Mouse (Mus musculus): Measurements from ENCODE around the gene Erc2. TPM values are rescaled to one million over a fixed set of nuclear protein-coding genes. Genes with fewer than 3 reads are reported as not detected.
"Not testable (repeated sequence)": the region's sequence is repeated elsewhere in the genome, so short reads cannot be mapped to it uniquely, and the experiment has no call there.

Erc2 gene
- polyA plus RNA-seq, 1 experiment from 2014 or later, result 4.3 TPM

DNA sequence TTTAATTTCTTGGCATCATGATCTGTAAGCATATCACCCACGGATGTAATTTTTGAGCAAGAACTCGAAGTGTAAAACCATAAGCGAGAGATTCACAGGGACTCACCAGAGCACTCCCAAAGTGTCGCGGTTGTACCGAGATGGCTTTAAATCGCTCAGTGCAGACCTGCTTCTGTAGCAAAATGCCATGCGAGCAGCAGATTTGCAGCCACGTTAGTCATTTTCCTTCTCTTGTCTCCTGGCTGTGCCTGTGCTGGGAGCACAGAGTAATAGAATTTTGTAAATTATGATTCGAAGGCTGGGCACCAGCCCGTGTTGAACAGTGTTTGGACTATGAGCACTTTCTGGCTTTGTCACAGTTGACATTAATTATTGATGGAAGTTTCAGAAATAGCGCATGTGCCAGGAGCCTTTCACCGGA is 253.8 kb downstream of the Erc2 start:
- Histone ChIP-seq H3K27me3 (replicated peaks; ENCODE audit: control insufficient read depth, insufficient read depth, low read length) (no peaks in the 10 kb centered on the region), H3K4me3 (ENCODE audit: low read depth, low read length) (no peak overlapping the region), H3K4me1 (ENCODE audit: control insufficient read depth, insufficient read depth, low read length) (no peaks in the 10 kb centered on the region), H3K36me3 (ENCODE audit: control insufficient read depth, insufficient read depth, low read length) (no peaks in the 10 kb centered on the region), H3K4me2 (ENCODE audit: low read depth, low read length) (no peak overlapping the region), H3K27ac (replicated peaks; ENCODE audit: low read depth, low read length) (no peak overlapping the region), H3K9me3 (ENCODE audit: control insufficient read depth, low read length) (no peaks in the 10 kb centered on the region), H3K9ac (ENCODE audit: low read depth, low read length) (no peak overlapping the region)
- ATAC-seq (ENCODE audit: low read depth) (no peak), DNase-seq (ENCODE audit: low spot score) (no peak)
- WGBS, result 70% methylated on average over 13 of the region's 13 CpGs

DNA sequence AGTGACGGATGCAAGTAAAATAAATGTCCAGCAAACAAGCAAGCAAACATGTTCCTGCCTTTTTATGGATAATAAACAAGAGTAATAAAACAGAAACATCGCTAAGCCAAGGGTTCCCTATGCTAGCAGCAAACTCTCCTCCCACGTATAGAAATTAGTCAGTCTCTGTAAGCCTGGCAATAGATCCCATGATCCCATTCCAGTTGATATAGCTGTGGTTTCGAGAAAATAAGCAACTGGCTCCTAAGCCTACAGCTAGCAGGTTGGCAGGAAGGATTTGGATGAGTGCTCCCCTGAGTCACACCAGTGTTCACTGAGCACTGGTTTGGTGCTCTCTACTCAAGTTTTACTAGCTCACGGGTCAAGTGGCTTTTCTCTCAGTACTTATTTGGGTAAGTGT is 259.7 kb downstream of the Erc2 start:
- H3K4me2 ChIP-seq (ENCODE audit: low read depth, low read length), result no peak overlapping the region
- no peaks in the 10 kb centered on the region for H3K27me3 ChIP-seq (replicated peaks; ENCODE audit: control insufficient read depth, insufficient read depth, low read length)
- no peaks in the 10 kb centered on the region for H3K36me3 ChIP-seq (ENCODE audit: control insufficient read depth, insufficient read depth, low read length)
- H3K9ac ChIP-seq (ENCODE audit: low read depth, low read length), result no peak overlapping the region
- WGBS, result 71% methylated on average over 5 of the region's 5 CpGs
- H3K4me3 ChIP-seq (ENCODE audit: low read depth, low read length), result no peak overlapping the region
- no peaks in the 10 kb centered on the region for H3K9me3 ChIP-seq (ENCODE audit: control insufficient read depth, low read length)
- DNase-seq (ENCODE audit: low spot score) (no peak), ATAC-seq (ENCODE audit: low read depth) (no peak)
- no peak overlapping the region for H3K27ac ChIP-seq (replicated peaks; ENCODE audit: low read depth, low read length)
- no peaks in the 10 kb centered on the region for H3K4me1 ChIP-seq (ENCODE audit: control insufficient read depth, insufficient read depth, low read length)

DNA sequence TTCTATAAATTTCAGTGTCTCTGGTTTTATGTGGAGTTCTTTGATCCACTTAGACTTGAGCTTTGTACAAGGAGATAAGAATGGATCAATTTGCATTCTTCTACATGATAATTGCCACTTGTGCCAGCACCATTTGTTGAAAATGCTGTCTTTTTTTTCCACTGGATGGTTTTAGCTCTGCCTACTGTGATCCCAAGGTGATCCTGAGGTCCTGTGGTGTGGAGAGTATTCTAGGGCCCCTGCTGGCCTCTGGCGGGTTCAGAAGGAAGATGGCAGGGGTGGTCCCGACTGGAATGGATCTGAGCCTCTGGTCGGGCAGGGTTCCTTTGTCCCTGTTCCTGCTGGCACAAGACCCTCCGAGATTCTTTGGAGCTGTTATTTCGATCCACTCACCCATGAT is 264.1 kb downstream of the Erc2 start:
- H3K4me2 ChIP-seq (ENCODE audit: low read depth, low read length); H3K4me1 ChIP-seq (ENCODE audit: control insufficient read depth, insufficient read depth, low read length); DNase-seq (ENCODE audit: low spot score); H3K9me3 ChIP-seq (ENCODE audit: control insufficient read depth, low read length); H3K27me3 ChIP-seq (replicated peaks; ENCODE audit: control insufficient read depth, insufficient read depth, low read length); H3K4me3 ChIP-seq (ENCODE audit: low read depth, low read length); H3K9ac ChIP-seq (ENCODE audit: low read depth, low read length); H3K36me3 ChIP-seq (ENCODE audit: control insufficient read depth, insufficient read depth, low read length); ATAC-seq (ENCODE audit: low read depth); H3K27ac ChIP-seq (replicated peaks; ENCODE audit: low read depth, low read length): not testable (repeated sequence)
- 85% methylated on average over 5 of the region's 5 CpGs for WGBS

DNA sequence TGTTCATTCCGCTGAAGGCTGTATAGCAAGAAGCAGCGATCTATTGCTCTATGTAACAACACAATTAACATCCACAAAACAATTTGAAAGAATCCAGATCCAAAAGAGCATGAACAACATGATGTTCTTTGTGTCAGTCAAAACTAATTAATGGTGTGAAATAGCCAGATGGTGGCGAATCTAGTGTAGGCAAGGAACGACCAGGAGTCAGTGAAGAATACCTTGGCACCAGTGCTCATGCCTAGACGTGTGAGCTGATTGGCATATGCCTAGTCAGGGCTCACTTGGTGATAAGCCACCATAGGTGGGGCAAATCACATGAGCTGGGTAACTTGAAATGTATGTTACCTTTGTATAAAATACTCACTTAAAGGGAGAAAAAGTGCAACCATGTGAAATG is 265.3 kb downstream of the Erc2 start:
- H3K36me3 ChIP-seq (ENCODE audit: control insufficient read depth, insufficient read depth, low read length), result no peaks in the 10 kb centered on the region
- H3K9ac ChIP-seq (ENCODE audit: low read depth, low read length), result no peak overlapping the region
- no peak overlapping the region for H3K27ac ChIP-seq (replicated peaks; ENCODE audit: low read depth, low read length)
- H3K4me1 ChIP-seq (ENCODE audit: control insufficient read depth, insufficient read depth, low read length), result no peaks in the 10 kb centered on the region
- no peak overlapping the region for H3K4me3 ChIP-seq (ENCODE audit: low read depth, low read length)
- 83% methylated on average over 5 of the region's 5 CpGs for WGBS
- H3K4me2 ChIP-seq (ENCODE audit: low read depth, low read length), result no peak overlapping the region
- no peaks in the 10 kb centered on the region for H3K27me3 ChIP-seq (replicated peaks; ENCODE audit: control insufficient read depth, insufficient read depth, low read length)
- H3K9me3 ChIP-seq (ENCODE audit: control insufficient read depth, low read length), result no peaks in the 10 kb centered on the region
- no peak for DNase-seq (ENCODE audit: low spot score)
- ATAC-seq (ENCODE audit: low read depth), result no peak

DNA sequence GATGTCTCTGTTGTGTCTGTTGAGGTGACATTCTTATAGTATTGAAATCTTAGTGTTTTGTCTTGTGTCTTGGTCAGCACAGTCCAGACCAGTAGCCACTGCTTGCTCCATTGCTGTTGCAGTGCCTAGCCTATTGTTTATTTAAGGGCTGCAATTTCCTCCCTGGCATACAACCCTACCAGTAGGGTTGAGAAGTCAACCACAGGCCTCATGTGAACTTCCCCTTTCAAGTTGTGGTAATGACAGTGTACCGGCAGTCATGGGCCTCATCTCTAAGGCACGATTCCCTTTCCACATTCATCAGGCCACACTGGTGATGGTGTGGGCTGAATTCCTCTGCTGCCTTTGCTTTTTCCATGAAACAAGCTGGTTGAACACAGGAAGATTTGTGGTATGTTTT is 267.4 kb downstream of the Erc2 start:
- no peak overlapping the region for H3K4me2 ChIP-seq (ENCODE audit: low read depth, low read length)
- no peaks in the 10 kb centered on the region for H3K36me3 ChIP-seq (ENCODE audit: control insufficient read depth, insufficient read depth, low read length)
- H3K27ac ChIP-seq (replicated peaks; ENCODE audit: low read depth, low read length), result no peak overlapping the region
- ATAC-seq (ENCODE audit: low read depth), result no peak
- 78% methylated on average over 2 of the region's 2 CpGs for WGBS
- no peaks in the 10 kb centered on the region for H3K9me3 ChIP-seq (ENCODE audit: control insufficient read depth, low read length)
- no peaks in the 10 kb centered on the region for H3K4me1 ChIP-seq (ENCODE audit: control insufficient read depth, insufficient read depth, low read length)
- no peak overlapping the region for H3K4me3 ChIP-seq (ENCODE audit: low read depth, low read length)
- peak; percentile 32 for DNase-seq (ENCODE audit: low spot score)
- no peak overlapping the region for H3K9ac ChIP-seq (ENCODE audit: low read depth, low read length)
- no peaks in the 10 kb centered on the region for H3K27me3 ChIP-seq (replicated peaks; ENCODE audit: control insufficient read depth, insufficient read depth, low read length)

DNA sequence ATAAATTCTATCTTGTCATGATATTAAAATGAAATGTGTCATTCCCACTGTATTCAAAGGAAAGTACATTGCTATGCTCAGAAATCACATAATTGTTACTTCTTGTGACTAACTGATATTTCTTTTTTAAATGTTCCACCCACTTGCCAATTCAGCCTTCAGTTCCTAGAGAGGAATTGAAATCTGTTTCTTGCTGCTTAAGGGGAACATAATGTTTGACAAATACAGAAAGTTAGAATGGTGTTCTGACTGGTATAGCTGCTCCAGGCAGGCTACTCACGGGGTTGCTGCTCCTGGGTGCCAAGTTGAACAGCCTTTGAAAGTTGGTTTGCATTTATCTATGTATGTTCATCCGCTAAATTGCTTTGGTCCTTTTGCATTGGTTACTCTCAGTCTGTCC is 270.2 kb downstream of the Erc2 start:
- Histone ChIP-seq H3K4me3 (ENCODE audit: low read depth, low read length) (no peak overlapping the region), H3K4me2 (ENCODE audit: low read depth, low read length) (no peak overlapping the region), H3K9me3 (ENCODE audit: control insufficient read depth, low read length) (no peaks in the 10 kb centered on the region), H3K9ac (ENCODE audit: low read depth, low read length) (no peak overlapping the region), H3K27me3 (replicated peaks; ENCODE audit: control insufficient read depth, insufficient read depth, low read length) (no peaks in the 10 kb centered on the region), H3K36me3 (ENCODE audit: control insufficient read depth, insufficient read depth, low read length) (no peaks in the 10 kb centered on the region), H3K27ac (replicated peaks; ENCODE audit: low read depth, low read length) (no peak overlapping the region), H3K4me1 (ENCODE audit: control insufficient read depth, insufficient read depth, low read length) (no peaks in the 10 kb centered on the region)
- 94% methylated on average over 2 of the region's 2 CpGs for WGBS
- ATAC-seq (ENCODE audit: low read depth) (no peak), DNase-seq (ENCODE audit: low spot score) (no peak)

DNA sequence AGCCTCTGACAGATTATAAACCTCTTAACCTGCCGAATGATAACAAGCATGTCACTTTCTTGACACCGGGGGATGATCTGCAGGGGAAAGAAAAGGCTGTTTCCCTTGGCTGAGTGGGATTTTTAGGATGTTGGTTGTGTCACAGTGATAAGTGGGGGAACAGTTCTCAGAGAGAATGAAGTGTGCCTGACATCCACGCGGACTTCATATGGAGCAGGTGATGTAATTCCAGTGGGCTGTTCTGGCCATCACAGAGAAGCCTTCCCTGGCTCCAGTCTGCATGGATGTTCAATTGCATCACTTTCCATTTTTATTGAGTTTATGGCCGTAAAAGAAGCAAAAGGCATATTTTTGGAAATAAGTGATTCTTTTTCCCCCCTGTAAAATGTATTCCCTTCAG is 279.5 kb downstream of the Erc2 start:
- Histone ChIP-seq H3K27ac (replicated peaks; ENCODE audit: low read depth, low read length) (no peak overlapping the region), H3K36me3 (ENCODE audit: control insufficient read depth, insufficient read depth, low read length) (no peaks in the 10 kb centered on the region), H3K4me3 (ENCODE audit: low read depth, low read length) (no peak overlapping the region), H3K4me1 (ENCODE audit: control insufficient read depth, insufficient read depth, low read length) (no peaks in the 10 kb centered on the region), H3K9me3 (ENCODE audit: control insufficient read depth, low read length) (no peaks in the 10 kb centered on the region), H3K4me2 (ENCODE audit: low read depth, low read length) (no peak overlapping the region), H3K9ac (ENCODE audit: low read depth, low read length) (no peak overlapping the region), H3K27me3 (replicated peaks; ENCODE audit: control insufficient read depth, insufficient read depth, low read length) (no peaks in the 10 kb centered on the region)
- 70% methylated on average over 5 of the region's 5 CpGs for WGBS
- ATAC-seq (ENCODE audit: low read depth), result no peak
- no peak for DNase-seq (ENCODE audit: low spot score)

DNA sequence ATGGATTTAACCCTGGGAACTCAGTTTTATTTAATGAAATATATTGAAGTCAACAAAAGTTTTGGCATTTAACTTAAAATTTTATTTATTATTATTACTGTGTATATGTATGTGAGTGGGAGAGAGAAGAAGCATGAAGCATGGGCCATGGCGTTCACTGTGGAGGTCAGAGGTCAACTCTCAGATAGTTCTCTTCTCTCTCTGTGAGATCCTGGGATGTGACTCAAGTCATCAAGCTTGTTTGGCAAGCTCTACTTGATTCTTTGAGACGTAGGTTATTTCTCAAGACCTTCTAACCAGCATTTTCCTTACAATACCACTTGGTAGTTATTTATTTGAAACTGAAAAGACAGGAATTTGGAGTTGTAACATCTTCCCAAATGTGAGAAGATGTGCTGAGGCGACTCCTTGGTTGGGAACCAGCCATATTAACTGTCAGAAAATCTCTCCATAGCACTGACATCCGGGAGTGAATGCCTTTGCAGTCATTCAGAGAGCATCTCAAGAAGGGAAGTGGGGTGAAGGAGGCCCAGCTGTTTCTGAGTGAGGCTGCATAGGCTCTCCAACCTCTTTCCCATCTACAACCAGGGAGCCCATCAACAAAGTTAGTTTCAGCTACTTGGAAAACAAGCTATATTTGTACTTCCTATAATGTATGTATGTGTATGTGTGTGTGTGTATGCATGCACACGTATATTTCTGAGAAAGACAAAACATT is 299.6 kb downstream of the Erc2 start:
- no peak overlapping the region for H3K9ac ChIP-seq (ENCODE audit: low read depth, low read length)
- no peaks in the 10 kb centered on the region for H3K27me3 ChIP-seq (replicated peaks; ENCODE audit: control insufficient read depth, insufficient read depth, low read length)
- 81% methylated on average over 5 of the region's 5 CpGs for WGBS
- H3K27ac ChIP-seq (replicated peaks; ENCODE audit: low read depth, low read length), result no peak overlapping the region
- DNase-seq (ENCODE audit: low spot score), result no peak
- no peak overlapping the region for H3K4me3 ChIP-seq (ENCODE audit: low read depth, low read length)
- no peaks in the 10 kb centered on the region for H3K36me3 ChIP-seq (ENCODE audit: control insufficient read depth, insufficient read depth, low read length)
- no peak for ATAC-seq (ENCODE audit: low read depth)
- peaks cover 7% of the 10 kb centered on the region; the same call in 1 of the 2 replicates for H3K4me1 ChIP-seq (ENCODE audit: control insufficient read depth, insufficient read depth, low read length)
- no peak overlapping the region for H3K4me2 ChIP-seq (ENCODE audit: low read depth, low read length)
- H3K9me3 ChIP-seq (ENCODE audit: control insufficient read depth, low read length), result peaks cover 7% of the 10 kb centered on the region; the same call in 1 of the 2 replicates

DNA sequence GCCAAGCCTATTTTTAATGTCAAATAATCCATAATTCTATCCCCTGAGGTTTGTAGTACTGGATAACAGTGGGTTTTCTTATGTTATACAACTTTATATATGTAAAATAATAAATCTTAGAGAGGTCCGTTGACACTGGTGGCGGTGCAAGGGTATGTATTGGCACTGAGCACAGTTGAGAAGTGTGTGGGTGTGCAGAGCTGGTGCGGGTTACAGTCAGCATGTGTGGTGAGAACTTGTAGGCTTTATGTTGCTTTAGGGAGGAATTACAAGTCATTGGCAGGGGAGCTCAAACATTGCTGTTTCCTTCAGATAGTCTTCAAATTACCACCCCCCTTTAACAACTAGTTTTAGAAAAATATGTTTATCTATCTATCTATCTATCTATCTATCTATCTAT is 305.1 kb downstream of the Erc2 start:
- Histone ChIP-seq H3K9ac (ENCODE audit: low read depth, low read length) (no peak overlapping the region), H3K27ac (replicated peaks; ENCODE audit: low read depth, low read length) (no peak overlapping the region), H3K4me3 (ENCODE audit: low read depth, low read length) (no peak overlapping the region), H3K4me1 (ENCODE audit: control insufficient read depth, insufficient read depth, low read length) (no peaks in the 10 kb centered on the region), H3K36me3 (ENCODE audit: control insufficient read depth, insufficient read depth, low read length) (no peaks in the 10 kb centered on the region), H3K9me3 (ENCODE audit: control insufficient read depth, low read length) (peaks cover 7% of the 10 kb centered on the region; the same call in 1 of the 2 replicates), H3K4me2 (ENCODE audit: low read depth, low read length) (no peak overlapping the region), H3K27me3 (replicated peaks; ENCODE audit: control insufficient read depth, insufficient read depth, low read length) (no peaks in the 10 kb centered on the region)
- DNase-seq (ENCODE audit: low spot score), result no peak
- no peak for ATAC-seq (ENCODE audit: low read depth)
- 82% methylated on average over 3 of the region's 3 CpGs for WGBS

All from embryonic facial prominence, embryonic 14.5 days (tissue).